Mouse (Mus musculus) hindbrain, postnatal 0 days (tissue): Measurements from ENCODE around the gene Kif1a. TPM values are rescaled to one million over a fixed set of nuclear protein-coding genes. Genes with fewer than 3 reads are reported as not detected.

Experiments
- ATAC-seq: fragments of 200-750 bp; cut with Nextera tagmentation; 2 replicates; pipeline ENCODE4 v1.8.0; 2017; ENCODE audit warnings: mild to moderate bottlenecking, moderate TSS enrichment, moderate library complexity
- DNase-seq: peaks from one replicate; pipeline ENCODE4 v3.0.0-alpha.2; 2015; ENCODE audit warnings: low spot score
- H3K27ac ChIP-seq: fragments of 300-500 bp; sonication (generic); 2 replicates; pipeline ENCODE4 v1.5.1; 2014; ENCODE audit warnings: mild to moderate bottlenecking
- H3K27me3 ChIP-seq: fragments of 300-500 bp; sonication (generic); 2 replicates; pipeline ENCODE4 v1.6.1; 2014; ENCODE audit warnings: low read length, mixed read lengths; ENCODE audit not compliant: insufficient read depth
- H3K36me3 ChIP-seq: fragments of 300-500 bp; sonication (generic); 2 replicates; pipeline ENCODE4 v1.6.1; 2014; ENCODE audit warnings: low read length, mixed read lengths; ENCODE audit not compliant: insufficient read depth
- H3K4me1 ChIP-seq: fragments of 300-500 bp; sonication (generic); 2 replicates; pipeline ENCODE4 v1.6.1; 2014; ENCODE audit warnings: antibody characterized with exemption, low read length, mixed read lengths; ENCODE audit not compliant: insufficient read depth
- H3K4me2 ChIP-seq: fragments of 300-500 bp; sonication (generic); 2 replicates; pipeline ENCODE4 v1.6.1; 2014; ENCODE audit warnings: low read depth, mild to moderate bottlenecking, low read length, moderate library complexity, mixed read lengths
- H3K4me3 ChIP-seq: fragments of 300-500 bp; sonication (generic); 2 replicates; pipeline ENCODE4 v1.5.1; 2014; ENCODE audit warnings: low read length
- H3K9ac ChIP-seq: fragments of 300-500 bp; sonication (generic); replicated peaks from 2 replicates; pipeline ENCODE4 v1.6.1; 2014; ENCODE audit warnings: mild to moderate bottlenecking, low read length, moderate library complexity, mixed read lengths
- H3K9me3 ChIP-seq: fragments of 300-500 bp; sonication (generic); 2 replicates; pipeline ENCODE4 v1.6.1; 2016; ENCODE audit warnings: low read length, mixed read lengths
- CTCF ChIP-seq: IDR thresholded peaks from 2 replicates; pipeline ENCODE4 v1.5.1; 2016; ENCODE audit warnings: antibody characterized with exemption, control low read depth, low read depth
- WGBS: fragments of 180-500 bp; shearing (Covaris S2); extraction: QIAGEN DNeasy Blood & Tissue Kit; methylation state at CpG from one replicate; pipeline ENCODE4 v1.1.7; 2014; 5-methylcytosine and 5-hydroxymethylcytosine counted together
- polyA plus RNA-seq: library from polyadenylated mRNA; unstranded; fragments of >200 nt; fragmentation: Nextera tagmentation; extraction: Ambion mirVana; gene quantifications from 2 replicates; pipeline ENCODE4 v1.2.1, GENCODE M21; 2015
- total RNA-seq: library from RNA; depleted of rRNA; stranded (reverse); fragments of >200 nt; gene quantifications from 2 replicates; pipeline ENCODE4 v1.2.3, GENCODE M21; 2014

Kif1a gene
- total and polyA plus RNA-seq, 2 experiments from 2014 or later, result 675 to 696 TPM

DNA sequence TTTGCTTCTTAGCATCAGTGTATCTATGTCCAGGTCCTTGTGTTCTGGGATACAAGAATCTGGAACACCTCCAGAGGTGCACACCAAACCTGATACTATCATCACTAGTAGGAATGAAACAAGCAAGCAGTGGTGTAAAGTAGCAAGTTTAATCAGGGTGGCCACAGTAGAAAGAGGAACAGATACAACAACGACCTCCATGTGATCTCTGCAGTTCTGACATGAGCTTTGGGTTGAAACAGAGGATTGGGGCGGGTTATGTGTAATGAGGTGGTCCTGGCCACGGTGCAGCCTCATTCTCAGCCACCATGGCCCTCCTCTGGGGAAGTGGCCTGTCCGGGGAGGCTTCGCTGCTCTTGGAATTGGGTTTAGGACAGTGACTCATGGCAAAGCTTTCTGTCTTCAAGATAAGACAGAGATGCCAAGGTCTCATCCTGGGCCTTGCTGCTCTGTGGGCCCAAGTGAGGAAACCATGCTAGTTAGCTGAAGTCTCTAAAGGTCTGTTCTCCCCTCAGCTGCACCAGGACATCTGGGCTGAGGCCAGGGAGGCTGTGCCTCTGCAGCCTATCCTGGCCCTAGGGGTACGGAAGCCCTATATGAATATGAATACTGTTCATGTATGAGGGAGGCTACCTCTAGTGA lies 109.4 kb downstream of the Kif1a start:
- no peak for TF ChIP-seq CTCF
- no peaks in the 10 kb centered on the region for H3K27me3 ChIP-seq
- H3K9ac ChIP-seq, result no peak overlapping the region
- no peak overlapping the region for H3K4me2 ChIP-seq
- H3K9me3 ChIP-seq, result no peaks in the 10 kb centered on the region
- H3K4me1 ChIP-seq, result no peaks in the 10 kb centered on the region
- H3K27ac ChIP-seq, result no peak overlapping the region
- H3K36me3 ChIP-seq, result no peaks in the 10 kb centered on the region
- no peak for ATAC-seq
- 83% methylated on average over 6 of the region's 6 CpGs for WGBS
- no peak overlapping the region for H3K4me3 ChIP-seq
- DNase-seq, result no peak

DNA sequence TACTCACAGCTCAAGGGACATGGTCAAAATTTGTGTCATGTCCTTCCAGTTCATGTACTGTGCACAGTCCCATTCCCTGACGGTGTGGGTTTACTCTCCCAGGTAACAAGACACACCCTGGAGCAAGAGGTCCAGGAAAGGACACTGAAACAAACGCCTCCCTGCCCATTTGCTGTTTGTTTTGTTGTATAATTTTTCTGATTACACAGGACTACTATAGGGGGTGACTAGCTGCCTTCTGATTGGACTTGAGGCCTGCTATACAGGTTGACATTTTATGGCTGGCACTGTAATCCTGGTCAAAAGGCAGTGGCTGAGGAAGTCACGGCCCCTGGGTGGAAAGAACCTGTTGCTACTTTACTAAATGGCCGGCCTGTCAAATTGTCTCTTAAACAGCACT lies 111.9 kb downstream of the Kif1a start:
- no peaks in the 10 kb centered on the region for H3K27me3 ChIP-seq
- no peaks in the 10 kb centered on the region for H3K9me3 ChIP-seq
- H3K27ac ChIP-seq, result no peak overlapping the region
- no peaks in the 10 kb centered on the region for H3K36me3 ChIP-seq
- no peak for ATAC-seq
- no peak for TF ChIP-seq CTCF
- H3K4me2 ChIP-seq, result no peak overlapping the region
- WGBS, result 79% methylated on average over 4 of the region's 4 CpGs
- DNase-seq, result no peak
- no peaks in the 10 kb centered on the region for H3K4me1 ChIP-seq
- no peak overlapping the region for H3K4me3 ChIP-seq
- H3K9ac ChIP-seq, result no peak overlapping the region

DNA sequence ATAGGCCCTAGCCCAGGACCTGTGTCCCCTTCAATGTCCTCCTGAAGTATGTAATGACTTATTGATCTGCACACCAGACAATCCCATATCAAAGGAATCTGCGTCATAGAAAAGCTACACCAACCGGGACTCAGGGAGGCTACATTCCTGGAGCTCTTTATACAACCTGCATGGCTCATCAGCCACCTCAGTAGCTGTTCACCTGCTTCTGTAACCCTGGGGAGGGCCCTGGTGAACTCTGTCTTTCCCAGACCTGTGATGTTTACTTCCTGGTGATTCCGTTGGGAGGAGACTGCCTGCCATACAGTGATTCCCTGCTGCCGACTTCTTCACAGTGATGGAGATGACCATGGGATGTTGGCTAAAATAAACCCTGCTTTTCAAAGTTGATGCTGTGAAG lies 112.9 kb downstream of the Kif1a start:
- 89% methylated on average over 4 of the region's 4 CpGs for WGBS

DNA sequence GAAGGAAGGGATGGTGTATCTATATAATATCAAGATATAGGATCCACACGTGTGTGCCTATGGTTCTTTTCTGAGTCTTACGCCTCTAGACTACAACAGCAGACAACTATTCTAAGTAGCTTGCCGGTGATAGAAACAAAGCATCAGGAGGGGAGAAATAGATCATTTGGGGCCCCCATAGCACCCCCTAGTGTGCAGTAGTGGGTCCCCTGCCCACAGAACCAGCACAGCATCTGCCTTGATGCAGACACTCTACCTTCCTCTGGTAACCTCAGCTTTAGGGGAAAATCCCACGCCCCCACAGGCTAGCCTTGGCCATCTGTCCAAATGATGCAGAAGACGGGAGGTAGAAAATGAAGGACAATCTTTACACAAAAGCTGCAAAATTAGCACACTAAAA lies 116.8 kb downstream of the Kif1a start:
- H3K4me1 ChIP-seq, result no peaks in the 10 kb centered on the region
- H3K27ac ChIP-seq, result no peak overlapping the region
- H3K4me2 ChIP-seq, result no peak overlapping the region
- no peak overlapping the region for H3K4me3 ChIP-seq
- DNase-seq (no peak), ATAC-seq (no peak)
- H3K9me3 ChIP-seq, result no peaks in the 10 kb centered on the region
- WGBS, result 89% methylated on average over 5 of the region's 5 CpGs
- no peak overlapping the region for H3K9ac ChIP-seq
- H3K27me3 ChIP-seq, result no peaks in the 10 kb centered on the region
- TF ChIP-seq CTCF, result no peak
- no peaks in the 10 kb centered on the region for H3K36me3 ChIP-seq

More for the DNA sequence above, 112.9 kb downstream of the Kif1a start:
- Histone ChIP-seq H3K36me3 (no peaks in the 10 kb centered on the region), H3K27me3 (no peaks in the 10 kb centered on the region), H3K9me3 (no peaks in the 10 kb centered on the region), H3K4me2 (no peak overlapping the region), H3K4me1 (no peaks in the 10 kb centered on the region), H3K9ac (no peak overlapping the region), H3K4me3 (no peak overlapping the region), H3K27ac (no peak overlapping the region)
- ATAC-seq (no peak), DNase-seq (no peak)
- no peak for TF ChIP-seq CTCF

DNA sequence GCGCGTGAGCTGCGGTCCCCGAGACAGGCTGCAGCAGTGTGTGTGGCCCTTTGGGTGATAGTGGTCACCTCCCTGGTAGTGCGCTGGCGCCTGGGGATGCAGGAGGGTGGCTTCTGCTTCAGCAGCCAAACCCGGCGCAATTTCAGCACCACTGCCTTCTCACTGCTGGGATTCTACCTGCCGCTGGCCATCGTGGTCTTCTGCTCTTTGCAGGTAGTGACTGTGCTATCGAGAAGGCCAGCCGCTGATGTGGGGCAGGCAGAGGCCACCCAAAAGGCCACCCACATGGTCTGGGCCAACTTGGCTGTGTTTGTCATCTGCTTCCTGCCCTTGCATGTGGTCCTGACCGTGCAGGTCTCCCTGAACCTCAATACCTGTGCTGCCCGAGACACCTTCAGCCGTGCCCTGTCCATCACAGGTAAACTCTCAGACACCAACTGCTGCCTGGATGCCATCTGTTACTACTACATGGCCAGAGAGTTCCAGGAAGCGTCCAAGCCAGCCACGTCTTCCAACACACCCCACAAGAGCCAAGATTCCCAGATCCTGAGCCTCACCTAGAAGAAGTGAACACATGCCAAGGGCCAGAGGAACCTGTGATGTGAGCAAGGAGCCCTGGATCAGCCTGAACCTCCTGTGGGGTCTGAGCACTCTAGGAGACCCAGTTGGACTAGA lies 118.7 kb downstream of the Kif1a start:
- WGBS, result 91% methylated on average over 17 of the region's 17 CpGs
- TF ChIP-seq CTCF, result no peak
- Histone ChIP-seq H3K4me1 (no peaks in the 10 kb centered on the region), H3K4me3 (no peak overlapping the region), H3K9me3 (no peaks in the 10 kb centered on the region), H3K9ac (no peak overlapping the region), H3K27ac (no peak overlapping the region), H3K27me3 (no peaks in the 10 kb centered on the region), H3K4me2 (no peak overlapping the region), H3K36me3 (no peaks in the 10 kb centered on the region)
- ATAC-seq, result no peak
- no peak for DNase-seq

DNA sequence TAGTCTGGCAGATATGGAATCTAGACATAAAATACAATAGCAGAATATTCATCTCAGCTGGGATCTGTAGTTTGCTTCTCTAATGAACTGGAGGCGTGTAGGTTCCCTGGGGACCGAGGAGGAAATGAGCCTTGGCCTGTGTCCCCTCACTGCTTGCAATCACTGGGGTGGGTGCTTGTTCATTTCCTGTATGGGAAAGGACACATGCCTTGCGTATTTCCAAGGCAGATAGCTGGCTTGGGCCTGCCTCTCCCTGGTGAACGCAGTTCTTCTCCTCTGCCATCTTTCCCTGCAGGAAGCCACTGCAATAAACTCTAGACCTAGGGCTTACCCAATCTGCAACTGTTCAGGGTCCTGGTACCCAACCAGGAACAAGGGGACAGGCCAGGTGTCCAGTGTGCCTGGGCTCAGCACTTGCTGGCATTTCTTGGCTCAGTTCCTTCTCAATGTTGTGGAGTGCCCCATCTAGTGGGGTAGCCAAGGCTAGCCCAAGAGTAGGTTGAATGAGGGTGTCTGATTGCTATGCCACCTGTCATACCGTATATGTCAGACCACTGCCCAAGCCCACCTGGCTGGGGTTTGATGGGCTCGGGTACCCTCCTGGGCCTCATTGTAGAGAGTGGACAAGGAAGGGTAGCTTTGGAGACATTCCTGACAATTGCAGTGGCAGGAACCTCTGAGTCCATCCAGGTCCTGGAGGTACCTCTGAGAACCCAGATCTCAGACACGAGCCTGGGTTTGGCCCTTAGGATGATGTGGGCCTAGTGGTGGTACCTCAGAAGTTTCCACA lies 120.5 kb downstream of the Kif1a start:
- Histone ChIP-seq H3K4me3 (no peak overlapping the region), H3K9me3 (no peaks in the 10 kb centered on the region), H3K4me1 (no peaks in the 10 kb centered on the region), H3K4me2 (no peak overlapping the region), H3K27me3 (no peaks in the 10 kb centered on the region), H3K27ac (no peak overlapping the region), H3K36me3 (no peaks in the 10 kb centered on the region), H3K9ac (no peak overlapping the region)
- no peak for ATAC-seq
- TF ChIP-seq CTCF, result no peak
- DNase-seq, result peak; percentile 7
- 74% methylated on average over 7 of the region's 7 CpGs for WGBS
